Mouse (Mus musculus): ENCODE measurements around the gene Mmp15.

Mmp15 gene

GRCm38 (mm10) chr8:95352151-95352870, at the start of gene Mmp15:
Gene Mmp15 (plus strand): TSS chr8:95352268.
- DNase-seq (ENCODE audit: low read depth) = no peak

GRCm38 (mm10) chr8:95302410-95302809, 49.7 kb upstream of the Mmp15 start:
- peak; percentile 29 for DNase-seq (ENCODE audit: low read depth)

- no peak for DNase-seq (ENCODE audit: low read depth)
Measured at GRCm38 (mm10) chr8:95305526-95305925, 46.5 kb upstream of the Mmp15 start.

GRCm38 (mm10) chr8:95306431-95306830, 45.6 kb upstream of the Mmp15 start, which contains the start of gene Cngb1:
Gene Cngb1 (minus strand): TSS chr8:95306585.
- no peak for DNase-seq (ENCODE audit: low read depth)

- DNase-seq (ENCODE audit: low read depth) = no peak
Measured at GRCm38 (mm10) chr8:95310342-95310970, 41.6 kb upstream of the Mmp15 start, which contains the start of gene Tepp. Gene Tepp (plus strand): TSS chr8:95310566.

- DNase-seq (ENCODE audit: low read depth) = no peak
Measured at GRCm38 (mm10) chr8:95312836-95313235, 39.2 kb upstream of the Mmp15 start.

DNA sequence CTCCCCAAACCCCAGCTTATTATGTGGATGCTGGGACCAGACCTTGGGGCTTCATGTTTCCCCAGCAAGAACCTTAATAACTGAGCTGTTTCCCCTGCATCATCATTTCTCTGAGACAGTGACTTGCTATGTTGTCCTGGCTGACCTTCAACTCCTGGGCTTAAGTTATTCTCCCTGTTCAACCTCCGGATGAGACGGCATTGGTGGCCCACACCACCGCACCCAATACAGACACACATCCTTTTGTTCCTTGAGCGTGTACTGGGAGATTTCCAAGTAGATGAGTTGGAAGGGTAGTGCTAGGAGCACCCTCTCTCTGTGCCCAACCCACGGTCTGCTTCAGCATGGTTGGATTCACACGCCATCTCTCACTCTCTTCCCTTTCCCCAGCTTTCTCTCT, 38.2 kb upstream of the Mmp15 start:
- DNase-seq (ENCODE audit: low read depth) = no peak

DNA sequence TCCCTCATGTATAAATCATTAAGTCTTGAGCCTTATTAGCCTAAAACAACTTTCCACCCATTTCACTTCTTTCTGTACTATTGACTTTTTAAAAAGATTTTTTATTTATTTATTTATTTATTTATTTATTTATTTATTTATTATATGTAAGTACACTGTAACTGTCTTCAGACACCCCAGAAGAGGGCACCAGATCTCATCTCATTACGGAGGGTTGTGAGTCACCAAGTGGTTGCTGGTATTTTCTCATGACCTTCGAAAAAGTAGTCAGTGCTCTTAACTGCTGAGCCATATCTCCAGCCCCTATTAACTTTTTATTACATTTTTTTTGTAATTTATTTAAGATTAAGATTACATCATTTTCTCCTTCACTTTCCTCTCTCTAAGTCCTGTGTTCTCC, 37.4 kb upstream of the Mmp15 start:
- no peak for DNase-seq (ENCODE audit: low read depth)

GRCm38 (mm10) chr8:95315350-95315749, 36.7 kb upstream of the Mmp15 start:
- DNase-seq (ENCODE audit: low read depth) = no peak

- DNase-seq (ENCODE audit: low read depth) = peak; percentile 35
Measured at GRCm38 (mm10) chr8:95320224-95321139, 31.6 kb upstream of the Mmp15 start.

GRCm38 (mm10) chr8:95323201-95323600, 28.9 kb upstream of the Mmp15 start:
- DNase-seq (ENCODE audit: low read depth) = no peak

GRCm38 (mm10) chr8:95324646-95325045, 27.4 kb upstream of the Mmp15 start:
- no peak for DNase-seq (ENCODE audit: low read depth)

GRCm38 (mm10) chr8:95326822-95327221, 25.2 kb upstream of the Mmp15 start:
- no peak for DNase-seq (ENCODE audit: low read depth)

DNA sequence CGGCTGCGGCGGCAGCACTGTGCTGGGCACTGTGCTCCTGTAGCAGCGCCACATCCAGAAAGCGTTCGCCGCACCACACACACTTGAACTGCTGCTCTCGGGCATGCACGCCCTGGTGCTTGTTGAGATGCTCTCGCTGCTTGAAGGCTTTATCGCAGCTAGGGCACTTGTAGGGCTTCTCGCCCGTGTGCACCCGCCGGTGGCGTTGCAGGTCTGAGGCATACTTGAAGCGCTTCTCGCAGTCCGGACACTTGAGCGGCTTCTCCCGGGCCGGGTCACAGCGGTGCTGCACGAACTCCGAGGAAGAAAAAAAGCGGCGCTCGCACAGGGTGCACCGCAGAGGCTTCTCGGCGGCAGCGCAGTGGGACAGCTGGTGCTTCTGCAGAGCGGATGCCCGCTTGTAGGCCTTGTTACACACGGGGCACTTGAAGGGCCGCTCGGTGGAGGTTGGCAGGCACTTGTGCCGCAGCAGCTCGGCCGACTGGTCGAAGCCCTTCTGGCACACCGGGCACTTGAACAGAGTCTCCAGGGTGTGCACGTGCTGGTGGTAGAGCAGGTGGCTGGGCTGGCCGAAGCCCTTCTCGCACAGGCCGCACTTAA, 24.1 kb upstream of the Mmp15 start:
- no peak for DNase-seq (ENCODE audit: low read depth)

DNA sequence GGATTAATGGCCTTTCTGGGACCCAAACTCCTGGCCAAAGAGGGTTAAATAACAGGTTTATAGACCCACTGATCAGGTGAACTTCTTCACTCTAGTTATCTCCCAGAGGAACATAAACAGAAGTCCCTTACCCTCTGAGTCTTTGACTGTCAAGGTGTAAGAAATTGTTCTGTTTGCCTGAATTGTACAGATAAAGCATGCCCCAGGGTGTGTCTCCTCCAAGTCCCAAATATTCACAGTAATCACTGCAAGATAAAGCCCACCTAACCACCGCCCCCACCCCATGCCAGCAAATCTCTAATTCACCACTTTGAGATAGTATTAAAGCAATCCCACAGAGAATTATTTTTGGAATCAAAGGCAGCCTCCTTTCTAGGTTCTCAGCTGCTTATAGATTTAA, 21.7 kb upstream of the Mmp15 start:
- no peak for DNase-seq (ENCODE audit: low read depth)

GRCm38 (mm10) chr8:95331156-95331719, 20.8 kb upstream of the Mmp15 start:
- no peak for DNase-seq (ENCODE audit: low read depth)

- peak; percentile 89 for DNase-seq (ENCODE audit: low read depth)
Measured at GRCm38 (mm10) chr8:95331720-95332436, 20.2 kb upstream of the Mmp15 start, which contains the start of the genes Zfp319 and Usb1. Gene Zfp319 (minus strand): TSS chr8:95331950. Gene Usb1 (plus strand): TSS chr8:95332284.

GRCm38 (mm10) chr8:95332437-95333199, 19.4 kb upstream of the Mmp15 start:
- DNase-seq (ENCODE audit: low read depth) = no peak

DNA sequence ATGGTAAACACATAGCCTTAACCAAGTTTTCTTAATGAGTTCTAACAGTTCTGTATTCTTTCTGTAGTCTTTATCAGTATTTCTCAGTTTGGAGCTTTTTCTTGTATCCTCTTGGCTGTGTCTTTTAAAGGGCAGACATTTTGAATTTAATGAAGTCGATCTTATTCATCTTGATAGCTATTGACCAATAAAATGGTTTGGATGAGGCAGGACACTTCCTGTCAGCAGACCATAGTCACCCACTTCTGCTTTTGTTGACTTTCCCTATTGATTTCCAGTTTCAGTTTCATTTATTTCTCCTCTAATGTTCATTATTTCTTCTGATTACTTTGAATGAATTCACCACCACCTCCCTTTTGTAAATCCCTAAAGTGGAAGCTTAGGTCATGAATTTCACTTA, 16.4 kb upstream of the Mmp15 start:
- no peak for DNase-seq (ENCODE audit: low read depth)

DNA sequence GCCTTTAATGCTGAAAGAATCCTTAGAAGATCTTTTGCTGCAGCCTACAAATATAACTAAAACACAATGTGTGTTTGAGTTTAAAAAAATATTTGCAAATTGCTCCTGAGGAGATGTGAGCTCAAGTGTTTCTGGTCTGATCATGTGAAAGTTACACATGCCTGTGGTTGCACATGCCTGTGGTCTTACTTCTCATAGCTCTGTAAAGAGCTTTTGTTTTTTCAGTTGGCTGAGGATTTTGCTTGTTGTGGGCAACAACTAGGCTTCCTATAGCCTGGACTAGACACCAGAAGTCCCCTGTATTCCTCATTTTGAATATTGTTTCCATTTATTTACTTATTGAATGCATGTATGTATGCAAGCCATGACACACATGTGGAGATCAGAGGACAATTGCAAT, 15.7 kb upstream of the Mmp15 start:
- no peak for DNase-seq (ENCODE audit: low read depth)
